Comparison of ENCODE assay signal across 8 mouse cellular contexts in the genomic region with DNA sequence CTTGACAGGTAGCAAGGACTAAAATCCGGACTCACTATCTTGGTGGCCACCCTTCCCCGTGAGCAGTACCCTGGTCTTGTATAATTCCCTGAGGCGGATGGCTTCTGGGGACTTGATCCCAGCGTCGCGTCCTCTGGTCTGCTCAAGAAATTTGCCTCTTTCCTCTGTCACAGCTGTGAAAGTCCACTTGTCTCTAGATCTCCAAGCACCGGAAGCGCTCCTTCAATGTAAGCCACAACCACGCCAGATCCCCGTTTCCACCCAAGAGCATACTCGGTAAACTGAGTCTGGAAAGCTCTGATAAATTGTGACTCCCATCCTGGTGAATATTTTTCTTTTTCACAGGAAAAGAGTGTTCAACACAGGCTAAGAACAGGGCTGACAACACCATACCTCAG. TPM values are rescaled to one million over a fixed set of nuclear protein-coding genes. Genes with fewer than 3 reads are reported as not detected.
DNase-seq lines count a peak whose midpoint lies in the region; ATAC-seq and TF ChIP-seq lines count a peak whose summit lies in the region.

No protein-coding gene starts in this region.

- H3K36me3 ChIP-seq in thymus, adult 2 months (ENCODE audit: control insufficient read depth, insufficient read depth, low read length) = no peaks in the 10 kb centered on the region
- H3K36me3 ChIP-seq in hindbrain, embryonic 14.5 days (replicated peaks; ENCODE audit: control insufficient read depth, insufficient read depth) = no peaks in the 10 kb centered on the region
- H3K36me3 ChIP-seq in midbrain, embryonic 10.5 days = 0 out of 2 replicates have a peak, but pooled peaks cover under 1% of the 10 kb centered on the region

- peak overlapping the region; percentile 91 for H3K4me3 ChIP-seq in thymus, adult 2 months (ENCODE audit: control insufficient read depth, insufficient read depth, low read length)
- peak overlapping the region; percentile 55 for H3K4me3 ChIP-seq in hindbrain, embryonic 14.5 days (replicated peaks; ENCODE audit: low read length)
- peak overlapping the region; percentile 68 for H3K4me3 ChIP-seq in midbrain, embryonic 10.5 days

- peak overlapping the region; percentile 79 for H3K9ac ChIP-seq in hindbrain, embryonic 14.5 days

- 2% methylated on average over 11 of the region's 11 CpGs for WGBS in thymus, adult 2 months
- 4% methylated on average over 11 of the region's 11 CpGs for WGBS in hindbrain, embryonic 14.5 days
- 5% methylated on average over 11 of the region's 11 CpGs for WGBS in midbrain, embryonic 10.5 days

- no peaks in the 10 kb centered on the region for H3K9me3 ChIP-seq in hindbrain, embryonic 14.5 days (ENCODE audit: control insufficient read depth, low read length)
- no peaks in the 10 kb centered on the region for H3K9me3 ChIP-seq in midbrain, embryonic 10.5 days (replicated peaks)

- peaks cover 8% of the 10 kb centered on the region; the same call in 1 of the 2 replicates for H3K4me1 ChIP-seq in thymus, adult 2 months (replicated peaks; ENCODE audit: control insufficient read depth, insufficient read depth, low read length)
- H3K4me1 ChIP-seq in hindbrain, embryonic 14.5 days (replicated peaks; ENCODE audit: control insufficient read depth, insufficient read depth, low read length) = peaks cover 20% of the 10 kb centered on the region
- H3K4me1 ChIP-seq in midbrain, embryonic 10.5 days = peaks cover 16% of the 10 kb centered on the region

- no peak for TF ChIP-seq CTCF in thymus, adult 2 months (IDR thresholded peaks at IDR 0.05; ENCODE audit: borderline replicate concordance, control insufficient read depth, extremely low read depth, insufficient read depth, low read length, poor library complexity)

- no peaks in the 10 kb centered on the region for H3K27me3 ChIP-seq in thymus, adult 2 months (ENCODE audit: control insufficient read depth, insufficient read depth, low read length)
- H3K27me3 ChIP-seq in hindbrain, embryonic 14.5 days (ENCODE audit: control insufficient read depth, insufficient read depth, low read length) = no peaks in the 10 kb centered on the region
- H3K27me3 ChIP-seq in midbrain, embryonic 10.5 days (ENCODE audit: low read depth, poor library complexity, severe bottlenecking) = no peaks in the 10 kb centered on the region

- no peak for DNase-seq in frontal cortex, postnatal 10 days (ENCODE audit: low spot score in 2 of 2)
- DNase-seq in thymus, adult 2 months = no peak
- no peak for DNase-seq in thymus, postnatal 0 days (ENCODE audit: low spot score)
- no peak for DNase-seq in hindbrain, embryonic 14.5 days (ENCODE audit: low spot score)
- DNase-seq in midbrain, embryonic 10.5 days (ENCODE audit: low spot score) = no peak
- no peak for DNase-seq in layer of hippocampus, postnatal 25 days (ENCODE audit: extremely low spot score in 1 of 2, low spot score in 1 of 2)
- DNase-seq in urinary bladder, postnatal 36 days (ENCODE audit: low spot score in 2 of 2) = no peak

- no peak for TF ChIP-seq POLR2A in thymus, adult 2 months (IDR thresholded peaks at IDR 0.05; ENCODE audit: control insufficient read depth, extremely low read depth, insufficient read depth, low read length, poor library complexity)

- H3K4me2 ChIP-seq in hindbrain, embryonic 14.5 days (replicated peaks) = peak overlapping the region; percentile 73

- peak overlapping the region; percentile 70; the same call in 1 of the 2 replicates for H3K27ac ChIP-seq in thymus, adult 2 months (ENCODE audit: control insufficient read depth, insufficient read depth, low read length)
- peak overlapping the region; percentile 84 for H3K27ac ChIP-seq in hindbrain, embryonic 14.5 days
- H3K27ac ChIP-seq in midbrain, embryonic 10.5 days (replicated peaks) = peak overlapping the region; percentile 87

- peak; percentile 25; the same call in 1 of the 2 replicates for ATAC-seq in frontal cortex, adult (ENCODE audit: low TSS enrichment)
- peak; percentile 6; the same call in 1 of the 2 replicates for ATAC-seq in hindbrain, embryonic 14.5 days (ENCODE audit: low FRiP score)

RNA-seq across cellular contexts. Expression of a gene that starts 0.3 kb away (rescaled TPM):
- polyA plus RNA-seq in thymus, adult 2 months (2012; rRNA removed) = 10.3 and 12.5 TPM in 2 replicates
- 8.6 and 9.5 TPM in 2 replicates for polyA plus RNA-seq in thymus, postnatal 0 days (2015; fragmentation: Nextera tagmentation; extraction: Ambion mirVana)
- polyA plus RNA-seq in hindbrain, embryonic 14.5 days (2014; fragmentation: Nextera tagmentation; extraction: Ambion mirVana) = 14.6 and 17.9 TPM in 2 replicates
- 5.9 and 7.9 TPM in 2 replicates for polyA plus RNA-seq in midbrain, embryonic 10.5 days (2016; fragmentation: Nextera tagmentation; extraction: Ambion mirVana)
- total RNA-seq in layer of hippocampus, postnatal 25 days (2021) = 10 to 100 TPM; 29.6 to 32.7 TPM

RNA-seq across cellular contexts. Expression of a gene that starts 3.5 kb away (rescaled TPM):
- 16.8 and 20.6 TPM in 2 replicates for polyA plus RNA-seq in thymus, adult 2 months (2012; rRNA removed)
- 33.6 and 44.3 TPM in 2 replicates for polyA plus RNA-seq in thymus, postnatal 0 days (2015; fragmentation: Nextera tagmentation; extraction: Ambion mirVana)
- polyA plus RNA-seq in hindbrain, embryonic 14.5 days (2014; fragmentation: Nextera tagmentation; extraction: Ambion mirVana) = 43.5 and 49.2 TPM in 2 replicates
- polyA plus RNA-seq in midbrain, embryonic 10.5 days (2016; fragmentation: Nextera tagmentation; extraction: Ambion mirVana) = 30.6 and 35.9 TPM in 2 replicates
- total RNA-seq in layer of hippocampus, postnatal 25 days (2021) = 10 to 100 TPM; 72.4 to 81.7 TPM

RNA-seq across cellular contexts. Expression of a gene that starts 10.5 kb away (rescaled TPM):
- polyA plus RNA-seq in thymus, adult 2 months (2012; rRNA removed) = 2.9 and 4.1 TPM in 2 replicates
- polyA plus RNA-seq in thymus, postnatal 0 days (2015; fragmentation: Nextera tagmentation; extraction: Ambion mirVana) = 3.1 and 4.3 TPM in 2 replicates
- polyA plus RNA-seq in hindbrain, embryonic 14.5 days (2014; fragmentation: Nextera tagmentation; extraction: Ambion mirVana) = 6.2 and 6.6 TPM in 2 replicates
- 5.6 and 6.0 TPM in 2 replicates for polyA plus RNA-seq in midbrain, embryonic 10.5 days (2016; fragmentation: Nextera tagmentation; extraction: Ambion mirVana)
- total RNA-seq in layer of hippocampus, postnatal 25 days (2021) = 1 to 10 TPM; 7.9 to 8.6 TPM

RNA-seq across cellular contexts. Expression of a gene that starts 46.2 kb away (rescaled TPM):
- 0.04 and 0.45 TPM in 2 replicates for polyA plus RNA-seq in thymus, adult 2 months (2012; rRNA removed)
- 0.06 and 0.09 TPM in 2 replicates for polyA plus RNA-seq in thymus, postnatal 0 days (2015; fragmentation: Nextera tagmentation; extraction: Ambion mirVana)
- polyA plus RNA-seq in hindbrain, embryonic 14.5 days (2014; fragmentation: Nextera tagmentation; extraction: Ambion mirVana) = not detected in 2 replicates
- not detected in 2 replicates for polyA plus RNA-seq in midbrain, embryonic 10.5 days (2016; fragmentation: Nextera tagmentation; extraction: Ambion mirVana)
- 1 to 10 TPM; 1.9 to 2.5 TPM for total RNA-seq in layer of hippocampus, postnatal 25 days (2021)

RNA-seq across cellular contexts. Expression of a gene that starts 46.3 kb away (rescaled TPM):
- 60.8 and 65.6 TPM in 2 replicates for polyA plus RNA-seq in thymus, adult 2 months (2012; rRNA removed)
- polyA plus RNA-seq in thymus, postnatal 0 days (2015; fragmentation: Nextera tagmentation; extraction: Ambion mirVana) = 77.1 and 80.9 TPM in 2 replicates
- polyA plus RNA-seq in hindbrain, embryonic 14.5 days (2014; fragmentation: Nextera tagmentation; extraction: Ambion mirVana) = 52.5 and 56.7 TPM in 2 replicates
- 38.5 and 38.8 TPM in 2 replicates for polyA plus RNA-seq in midbrain, embryonic 10.5 days (2016; fragmentation: Nextera tagmentation; extraction: Ambion mirVana)
- total RNA-seq in layer of hippocampus, postnatal 25 days (2021) = 10 to 100 TPM; 56.0 to 94.4 TPM
